Mouse (Mus musculus) E14TG2a.4 (cell line): ENCODE results near the gene Mgat4a.

Source experiments
- CTCF ChIP-seq: conservative IDR thresholded peaks from 2 replicates; pipeline ENCODE4 v1.5.1; 2014; ENCODE audit warnings: low read length
- NANOG ChIP-seq: IDR thresholded peaks from 2 replicates; pipeline ENCODE4 v1.6.1; 2014; ENCODE audit warnings: borderline replicate concordance, low read length, mixed read lengths
- POU5F1 ChIP-seq: IDR thresholded peaks from 2 replicates; pipeline ENCODE4 v1.6.1; 2014; ENCODE audit warnings: low read length, borderline replicate concordance

GRCm38 (mm10) chr1:37474046-37474445, 66.8 kb downstream of the Mgat4a start:
- TF ChIP-seq CTCF (no peak), POU5F1 (no peak), NANOG (no peak)
